In genomic region chr5:103806851-103807578, GRCm38 (mm10) we compare ENCODE assay signal across 18 mouse cellular contexts.
A peak's percentile ranks its signal among the peaks of the same experiment; 100 is the strongest.
DNase-seq lines count a peak whose midpoint lies in the region; ATAC-seq and TF ChIP-seq lines count a peak whose summit lies in the region.
"Had no signal": no experiment of that assay in that cellular context is flagged by ENCODE, and none has a peak within 500 bp of the region (broad histone marks: within the 10 kb centered on the region; RNA-seq: fewer than 3 reads in every experiment).

No protein-coding gene starts in this region.

- TF ChIP-seq CTCF in intestine, postnatal 0 days (IDR thresholded peaks at IDR 0.05; ENCODE audit: low read depth) = no peak

- WGBS in kidney, embryonic 15.5 days = 42% methylated on average over 17 of the region's 17 CpGs
- WGBS in intestine, postnatal 0 days = 35% methylated on average over 17 of the region's 17 CpGs
- WGBS in midbrain, embryonic 16.5 days = 85% methylated on average over 17 of the region's 17 CpGs

- no peak overlapping the region for H3K4me2 ChIP-seq in kidney, embryonic 15.5 days
- H3K4me2 ChIP-seq in intestine, postnatal 0 days (replicated peaks; ENCODE audit: low read depth) = peak overlapping the region; percentile 38
- no peak overlapping the region for H3K4me2 ChIP-seq in midbrain, embryonic 16.5 days (ENCODE audit: low read length)
- H3K4me2 ChIP-seq: heart, embryonic 15.5 days; hindbrain, embryonic 13.5 days; liver, embryonic 12.5 days; midbrain, embryonic 11.5 days; neural tube, embryonic 15.5 days had no signal

- peaks cover 22% of the 10 kb centered on the region for H3K4me1 ChIP-seq in kidney, embryonic 15.5 days
- H3K4me1 ChIP-seq in intestine, postnatal 0 days (replicated peaks; ENCODE audit: control insufficient read depth, insufficient read depth, low read length) = peaks cover 8% of the 10 kb centered on the region; the same call in 1 of the 2 replicates
- peaks cover 5% of the 10 kb centered on the region; the same call in 1 of the 2 replicates for H3K4me1 ChIP-seq in midbrain, embryonic 16.5 days (ENCODE audit: control insufficient read depth, insufficient read depth, low read length)

- H3K9me3 ChIP-seq in kidney, embryonic 15.5 days (replicated peaks) = no peaks in the 10 kb centered on the region
- no peaks in the 10 kb centered on the region for H3K9me3 ChIP-seq in intestine, postnatal 0 days (ENCODE audit: control insufficient read depth)
- H3K9me3 ChIP-seq in midbrain, embryonic 16.5 days (replicated peaks; ENCODE audit: control insufficient read depth, low read length, poor library complexity, severe bottlenecking) = no peaks in the 10 kb centered on the region
- H3K9me3 ChIP-seq: heart, embryonic 15.5 days; hindbrain, embryonic 13.5 days; liver, embryonic 12.5 days; neural tube, embryonic 15.5 days had no signal

- no peaks in the 10 kb centered on the region for H3K36me3 ChIP-seq in kidney, embryonic 15.5 days
- no peaks in the 10 kb centered on the region for H3K36me3 ChIP-seq in intestine, postnatal 0 days (ENCODE audit: control insufficient read depth, insufficient read depth)
- no peaks in the 10 kb centered on the region for H3K36me3 ChIP-seq in midbrain, embryonic 16.5 days (ENCODE audit: control insufficient read depth, insufficient read depth, low read length)
- H3K36me3 ChIP-seq: heart, embryonic 15.5 days; hindbrain, embryonic 13.5 days; neural tube, embryonic 15.5 days had no signal

- no peak for DNase-seq in kidney, postnatal 4 days
- peak; percentile 46 for DNase-seq in urinary bladder, postnatal 14 days (ENCODE audit: low spot score)
- no peak for DNase-seq in urinary bladder, postnatal 25 days (ENCODE audit: low spot score)
- DNase-seq: adrenal gland, postnatal 10 days; cerebellum, postnatal 10 days; gastrocnemius, postnatal 14 days; layer of hippocampus, adult 9-11 months; lung, postnatal 10 days had no signal

- H3K27ac ChIP-seq in kidney, embryonic 15.5 days = peak overlapping the region; percentile 27; the same call in 1 of the 2 replicates
- peak overlapping the region; percentile 70 for H3K27ac ChIP-seq in intestine, postnatal 0 days (ENCODE audit: low read depth, low read length)
- H3K27ac ChIP-seq in midbrain, embryonic 16.5 days (ENCODE audit: low read length) = no peak overlapping the region
- H3K27ac ChIP-seq: heart, embryonic 15.5 days; hindbrain, embryonic 13.5 days; liver, embryonic 12.5 days; neural tube, embryonic 15.5 days had no signal

- H3K9ac ChIP-seq in kidney, embryonic 15.5 days = no peak overlapping the region
- peak overlapping the region; percentile 17 for H3K9ac ChIP-seq in intestine, postnatal 0 days (ENCODE audit: low read depth, low read length)
- H3K9ac ChIP-seq in midbrain, embryonic 16.5 days (ENCODE audit: low read depth, low read length) = no peak overlapping the region
- H3K9ac ChIP-seq: heart, embryonic 15.5 days; hindbrain, embryonic 13.5 days; liver, embryonic 12.5 days; neural tube, embryonic 15.5 days had no signal

- no peak overlapping the region for H3K4me3 ChIP-seq in kidney, embryonic 15.5 days (replicated peaks)
- H3K4me3 ChIP-seq in intestine, postnatal 0 days (ENCODE audit: low read depth, low read length) = no peak overlapping the region
- no peak overlapping the region for H3K4me3 ChIP-seq in midbrain, embryonic 16.5 days (ENCODE audit: low read depth, low read length)
- H3K4me3 ChIP-seq: heart, embryonic 15.5 days; hindbrain, embryonic 13.5 days; liver, embryonic 12.5 days; neural tube, embryonic 15.5 days had no signal

- no peaks in the 10 kb centered on the region for H3K27me3 ChIP-seq in kidney, embryonic 15.5 days
- H3K27me3 ChIP-seq in intestine, postnatal 0 days (replicated peaks; ENCODE audit: control insufficient read depth, insufficient read depth, low read length) = no peaks in the 10 kb centered on the region
- H3K27me3 ChIP-seq in midbrain, embryonic 16.5 days (ENCODE audit: control insufficient read depth, insufficient read depth, low read depth, low read length) = no peaks in the 10 kb centered on the region
- H3K27me3 ChIP-seq: heart, embryonic 15.5 days; hindbrain, embryonic 13.5 days; liver, embryonic 12.5 days; neural tube, embryonic 15.5 days had no signal

- ATAC-seq in kidney, embryonic 15.5 days (replicated peaks; ENCODE audit: low FRiP score) = no peak
- peak; percentile 79 for ATAC-seq in intestine, postnatal 0 days
- ATAC-seq in midbrain, embryonic 16.5 days = no peak
- no peak for ATAC-seq in frontal cortex, adult (ENCODE audit: low TSS enrichment)
- ATAC-seq: CD4-positive, CD25-positive, alpha-beta regulatory T cell, adult 4 months; liver, embryonic 12.5 days had no signal
